Mouse (Mus musculus): Measurements from ENCODE around the gene Gm9639.
"Not testable (repeated sequence)": the region's sequence is repeated elsewhere in the genome, so short reads cannot be mapped to it uniquely, and the experiment has no call there.

Gm9639 gene

GRCm38 (mm10) chr10:77752312-77752711 is 42.6 kb downstream of the Gm9639 start:
- DNase-seq = not testable (repeated sequence)

- DNase-seq = not testable (repeated sequence)
These were observed 43.6 kb downstream of the Gm9639 start, which contains the start of gene Gm9736 for GRCm38 (mm10) chr10:77751254-77751653. Gene Gm9736 (minus strand): TSS chr10:77751354.

GRCm38 (mm10) chr10:77750686-77751085 is 44.2 kb downstream of the Gm9639 start:
- DNase-seq = peak; percentile 19

Data from cerebellum, adult 9-10 months (tissue).